24 mouse cellular contexts compared by ENCODE assay signal in genomic region chr12:8362400-8362799, GRCm38 (mm10).
"Had no signal": no experiment of that assay in that cellular context is flagged by ENCODE, and none has a peak within 500 bp of the region (broad histone marks: within the 10 kb centered on the region; RNA-seq: fewer than 3 reads in every experiment).

No protein-coding gene starts in this region.

- H3K36me3 ChIP-seq: heart, embryonic 10.5 days; heart, embryonic 12.5 days; hindbrain, embryonic 10.5 days; hindbrain, embryonic 12.5 days; intestine, embryonic 15.5 days; limb, embryonic 10.5 days; limb, embryonic 12.5 days had no signal

- DNase-seq: gastrocnemius, adult 2 months; gastrocnemius, postnatal 10 days; gastrocnemius, postnatal 25 days; heart, adult 18-20 months; heart, postnatal 10 days; heart, postnatal 4 days; kidney, adult 18-20 months; kidney, adult 8-10 months; kidney, postnatal 10 days; kidney, postnatal 25 days; kidney, postnatal 4 days had no signal

- H3K27me3 ChIP-seq: heart, embryonic 12.5 days; hindbrain, embryonic 12.5 days; intestine, embryonic 15.5 days; limb, embryonic 12.5 days had no signal

- H3K27ac ChIP-seq: gastrocnemius, adult 2 months; heart, embryonic 10.5 days; hindbrain, embryonic 10.5 days; hindbrain, embryonic 12.5 days; hindbrain, embryonic 14.5 days; intestine, embryonic 15.5 days; layer of hippocampus, adult 2 months; left cerebral cortex, adult 2 months; limb, embryonic 10.5 days; limb, embryonic 12.5 days had no signal

- H3K4me2 ChIP-seq: heart, embryonic 12.5 days; hindbrain, embryonic 12.5 days; hindbrain, embryonic 14.5 days; intestine, embryonic 15.5 days; limb, embryonic 12.5 days had no signal

- H3K4me3 ChIP-seq: gastrocnemius, adult 2 months; heart, embryonic 10.5 days; heart, embryonic 12.5 days; hindbrain, embryonic 10.5 days; hindbrain, embryonic 12.5 days; intestine, embryonic 15.5 days; layer of hippocampus, adult 2 months; left cerebral cortex, adult 2 months; limb, embryonic 10.5 days; limb, embryonic 12.5 days had no signal

- H3K9me3 ChIP-seq: heart, embryonic 10.5 days; heart, embryonic 12.5 days; hindbrain, embryonic 10.5 days; hindbrain, embryonic 12.5 days; intestine, embryonic 15.5 days; limb, embryonic 10.5 days; limb, embryonic 12.5 days had no signal

- ATAC-seq: hindbrain, embryonic 16.5 days; inflammation-experienced regulatory T-cells, adult 6 months; intestine, embryonic 15.5 days; intestine, postnatal 0 days had no signal

- H3K9ac ChIP-seq: heart, embryonic 12.5 days; hindbrain, embryonic 12.5 days; hindbrain, embryonic 14.5 days; intestine, embryonic 15.5 days; limb, embryonic 12.5 days had no signal
